Mouse (Mus musculus): ENCODE results near the gene Strip2. TPM values are rescaled to one million over a fixed set of nuclear protein-coding genes. Genes with fewer than 3 reads are reported as not detected.

The Strip2 gene
- total RNA-seq, 1 experiment = 1.3 TPM

DNA sequence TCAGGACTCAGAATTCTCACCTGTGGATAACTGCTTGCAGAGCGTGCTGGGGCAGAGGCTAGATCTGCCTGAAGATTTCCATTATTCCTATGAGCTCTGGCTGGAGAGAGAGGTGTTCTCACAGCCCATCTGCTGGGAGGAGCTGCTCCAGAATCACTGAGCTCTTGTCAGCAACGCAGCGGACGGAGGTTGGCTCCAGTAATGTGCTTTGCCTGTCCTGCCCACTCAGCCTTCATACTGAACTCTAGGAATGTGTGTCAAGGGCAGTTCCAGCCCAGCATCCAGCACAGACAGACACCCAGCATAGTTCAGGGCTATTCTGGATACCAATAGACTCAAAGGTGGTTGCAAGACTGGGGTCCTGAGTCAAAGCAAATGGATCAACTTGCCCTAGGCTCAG is 39.9 kb downstream of the Strip2 start:
- Histone ChIP-seq H3K4me3 (ENCODE audit: insufficient read depth in 1 of 2, low read depth in 1 of 2, low read length in 2 of 2, poor library complexity in 1 of 2, severe bottlenecking in 1 of 2) (no peak overlapping the region), H3K36me3 (ENCODE audit: control insufficient read depth, insufficient read depth, low read length, poor library complexity, severe bottlenecking) (no peaks in the 10 kb centered on the region), H3K9me3 (ENCODE audit: control insufficient read depth, insufficient read depth, low read depth, low read length) (no peaks in the 10 kb centered on the region), H3K27ac (ENCODE audit: insufficient read depth, low read depth, low read length, poor library complexity, severe bottlenecking) (no peak overlapping the region), H3K4me1 (ENCODE audit: control insufficient read depth in 2 of 2, insufficient read depth in 2 of 2, low read length in 2 of 2, poor library complexity in 1 of 2) (no peaks in the 10 kb centered on the region), H3K9ac (ENCODE audit: insufficient read depth, low read depth, low read length, poor library complexity, severe bottlenecking) (no peak overlapping the region)
- TF ChIP-seq ZNF384 (IDR thresholded peaks at IDR 0.05; ENCODE audit: low read depth, low read length) = no peak
- no peak for TF ChIP-seq MAFK (IDR thresholded peaks at IDR 0.05; ENCODE audit: insufficient read depth, low read depth, low read length)
- TF ChIP-seq ZC3H11A (IDR thresholded peaks at IDR 0.05; ENCODE audit: borderline replicate concordance, low read depth, low read length) = no peak
- no peak for TF ChIP-seq CHD2 (IDR thresholded peaks at IDR 0.05; ENCODE audit: low read depth, low read length)
- TF ChIP-seq HCFC1 (IDR thresholded peaks at IDR 0.05; ENCODE audit: borderline replicate concordance, insufficient read depth, low read length) = no peak
- in situ Hi-C loops (cut with MboI; ENCODE audit: low sequenced_read_pairs in 2 of 2, unreplicated experiment in 2 of 2) = no loop called here
- DNase-seq (ENCODE audit: low read depth, low spot score) = no peak

GRCm38 (mm10) chr6:29958669-29959068 is 41.9 kb downstream of the Strip2 start:
- no peaks in the 10 kb centered on the region for H3K4me1 ChIP-seq (ENCODE audit: control insufficient read depth in 2 of 2, insufficient read depth in 2 of 2, low read length in 2 of 2, poor library complexity in 1 of 2)
- no peaks in the 10 kb centered on the region for H3K9me3 ChIP-seq (ENCODE audit: control insufficient read depth, insufficient read depth, low read depth, low read length)
- no peak for TF ChIP-seq HCFC1 (IDR thresholded peaks at IDR 0.05; ENCODE audit: borderline replicate concordance, insufficient read depth, low read length)
- no peak for TF ChIP-seq MAFK (IDR thresholded peaks at IDR 0.05; ENCODE audit: insufficient read depth, low read depth, low read length)
- TF ChIP-seq ZC3H11A (IDR thresholded peaks at IDR 0.05; ENCODE audit: borderline replicate concordance, low read depth, low read length) = no peak
- no peak for TF ChIP-seq ZNF384 (IDR thresholded peaks at IDR 0.05; ENCODE audit: low read depth, low read length)
- no peak for TF ChIP-seq CHD2 (IDR thresholded peaks at IDR 0.05; ENCODE audit: low read depth, low read length)
- H3K9ac ChIP-seq (ENCODE audit: insufficient read depth, low read depth, low read length, poor library complexity, severe bottlenecking) = no peak overlapping the region
- H3K27ac ChIP-seq (ENCODE audit: insufficient read depth, low read depth, low read length, poor library complexity, severe bottlenecking) = no peak overlapping the region
- no peaks in the 10 kb centered on the region for H3K36me3 ChIP-seq (ENCODE audit: control insufficient read depth, insufficient read depth, low read length, poor library complexity, severe bottlenecking)
- DNase-seq (ENCODE audit: low read depth, low spot score) = no peak
- in situ Hi-C loops (cut with MboI; ENCODE audit: low sequenced_read_pairs in 2 of 2, unreplicated experiment in 2 of 2) = no loop called here
- no peak overlapping the region for H3K4me3 ChIP-seq (ENCODE audit: insufficient read depth in 1 of 2, low read depth in 1 of 2, low read length in 2 of 2, poor library complexity in 1 of 2, severe bottlenecking in 1 of 2)

DNA sequence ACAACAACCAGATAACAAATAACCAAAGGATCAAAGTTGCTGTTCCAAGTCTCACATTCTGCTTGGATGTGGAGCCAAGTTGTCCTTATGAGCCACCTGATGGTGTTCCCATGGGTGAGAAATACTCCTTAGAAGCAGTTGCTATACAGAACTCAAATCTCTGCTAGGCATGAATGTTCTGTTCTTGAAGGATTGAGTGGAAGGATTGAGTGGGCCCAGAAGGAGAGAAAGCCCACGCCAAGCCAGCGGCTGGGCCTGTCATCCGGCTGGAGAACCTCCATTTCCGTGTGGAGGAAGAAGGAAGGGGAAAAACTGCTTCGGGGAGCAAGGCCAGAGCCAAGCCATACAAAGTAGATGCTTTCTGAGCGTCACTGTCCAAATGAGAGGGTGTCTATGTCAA is 44.3 kb downstream of the Strip2 start:
- no peak for TF ChIP-seq MAFK (IDR thresholded peaks at IDR 0.05; ENCODE audit: insufficient read depth, low read depth, low read length)
- no peak for TF ChIP-seq ZNF384 (IDR thresholded peaks at IDR 0.05; ENCODE audit: low read depth, low read length)
- TF ChIP-seq ZC3H11A (IDR thresholded peaks at IDR 0.05; ENCODE audit: borderline replicate concordance, low read depth, low read length) = no peak
- TF ChIP-seq HCFC1 (IDR thresholded peaks at IDR 0.05; ENCODE audit: borderline replicate concordance, insufficient read depth, low read length) = no peak
- no peak for TF ChIP-seq CHD2 (IDR thresholded peaks at IDR 0.05; ENCODE audit: low read depth, low read length)
- in situ Hi-C loops (cut with MboI; ENCODE audit: low sequenced_read_pairs in 2 of 2, unreplicated experiment in 2 of 2) = no loop called here
- Histone ChIP-seq H3K36me3 (ENCODE audit: control insufficient read depth, insufficient read depth, low read length, poor library complexity, severe bottlenecking) (no peaks in the 10 kb centered on the region), H3K4me3 (ENCODE audit: insufficient read depth in 1 of 2, low read depth in 1 of 2, low read length in 2 of 2, poor library complexity in 1 of 2, severe bottlenecking in 1 of 2) (no peak overlapping the region), H3K9ac (ENCODE audit: insufficient read depth, low read depth, low read length, poor library complexity, severe bottlenecking) (no peak overlapping the region), H3K9me3 (ENCODE audit: control insufficient read depth, insufficient read depth, low read depth, low read length) (no peaks in the 10 kb centered on the region), H3K27ac (ENCODE audit: insufficient read depth, low read depth, low read length, poor library complexity, severe bottlenecking) (no peak overlapping the region), H3K4me1 (ENCODE audit: control insufficient read depth in 2 of 2, insufficient read depth in 2 of 2, low read length in 2 of 2, poor library complexity in 1 of 2) (no peaks in the 10 kb centered on the region)
- no peak for DNase-seq (ENCODE audit: low read depth, low spot score)

- Histone ChIP-seq H3K36me3 (ENCODE audit: control insufficient read depth, insufficient read depth, low read length, poor library complexity, severe bottlenecking) (no peaks in the 10 kb centered on the region), H3K4me1 (ENCODE audit: control insufficient read depth in 2 of 2, insufficient read depth in 2 of 2, low read length in 2 of 2, poor library complexity in 1 of 2) (no peaks in the 10 kb centered on the region), H3K9ac (ENCODE audit: insufficient read depth, low read depth, low read length, poor library complexity, severe bottlenecking) (no peak overlapping the region), H3K4me3 (ENCODE audit: insufficient read depth in 1 of 2, low read depth in 1 of 2, low read length in 2 of 2, poor library complexity in 1 of 2, severe bottlenecking in 1 of 2) (no peak overlapping the region), H3K27ac (ENCODE audit: insufficient read depth, low read depth, low read length, poor library complexity, severe bottlenecking) (no peak overlapping the region), H3K9me3 (ENCODE audit: control insufficient read depth, insufficient read depth, low read depth, low read length) (no peaks in the 10 kb centered on the region)
- no peak for TF ChIP-seq CHD2 (IDR thresholded peaks at IDR 0.05; ENCODE audit: low read depth, low read length)
- no peak for DNase-seq (ENCODE audit: low read depth, low spot score)
- in situ Hi-C loops (cut with MboI; ENCODE audit: low sequenced_read_pairs in 2 of 2, unreplicated experiment in 2 of 2) = no loop called here
These were observed 51.1 kb downstream of the Strip2 start for GRCm38 (mm10) chr6:29967917-29968316.

- in situ Hi-C loops (cut with MboI; ENCODE audit: low sequenced_read_pairs in 2 of 2, unreplicated experiment in 2 of 2) = no loop called here
- Histone ChIP-seq H3K4me1 (ENCODE audit: control insufficient read depth in 2 of 2, insufficient read depth in 2 of 2, low read length in 2 of 2, poor library complexity in 1 of 2) (no peaks in the 10 kb centered on the region), H3K27ac (ENCODE audit: insufficient read depth, low read depth, low read length, poor library complexity, severe bottlenecking) (no peak overlapping the region), H3K36me3 (ENCODE audit: control insufficient read depth, insufficient read depth, low read length, poor library complexity, severe bottlenecking) (no peaks in the 10 kb centered on the region), H3K4me3 (ENCODE audit: insufficient read depth in 1 of 2, low read depth in 1 of 2, low read length in 2 of 2, poor library complexity in 1 of 2, severe bottlenecking in 1 of 2) (no peak overlapping the region), H3K9ac (ENCODE audit: insufficient read depth, low read depth, low read length, poor library complexity, severe bottlenecking) (no peak overlapping the region), H3K9me3 (ENCODE audit: control insufficient read depth, insufficient read depth, low read depth, low read length) (no peaks in the 10 kb centered on the region)
- DNase-seq (ENCODE audit: low read depth, low spot score) = no peak
- TF ChIP-seq ZC3H11A (IDR thresholded peaks at IDR 0.05; ENCODE audit: borderline replicate concordance, low read depth, low read length) = no peak
- TF ChIP-seq MAFK (IDR thresholded peaks at IDR 0.05; ENCODE audit: insufficient read depth, low read depth, low read length) = no peak
- TF ChIP-seq CHD2 (IDR thresholded peaks at IDR 0.05; ENCODE audit: low read depth, low read length) = no peak
- TF ChIP-seq HCFC1 (IDR thresholded peaks at IDR 0.05; ENCODE audit: borderline replicate concordance, insufficient read depth, low read length) = no peak
These were observed 56.5 kb downstream of the Strip2 start for GRCm38 (mm10) chr6:29973341-29973740.

All from ES-E14 (cell line).